16 mouse cellular contexts compared by ENCODE assay signal in genomic region chr4:97810348-97810939, GRCm38 (mm10). TPM values are rescaled to one million over a fixed set of nuclear protein-coding genes. Genes with fewer than 3 reads are reported as not detected.
DNase-seq lines count a peak whose midpoint lies in the region; ATAC-seq and TF ChIP-seq lines count a peak whose summit lies in the region.
"Had no signal": no experiment of that assay in that cellular context is flagged by ENCODE, and none has a peak within 500 bp of the region (broad histone marks: within the 10 kb centered on the region; RNA-seq: fewer than 3 reads in every experiment).

No protein-coding gene starts in this region.

- no peak overlapping the region for H3K4me3 ChIP-seq in liver, embryonic 13.5 days (replicated peaks)
- no peak overlapping the region for H3K4me3 ChIP-seq in liver, embryonic 12.5 days
- H3K4me3 ChIP-seq in brown adipose tissue, adult 24 weeks (ENCODE audit: insufficient read depth, low read depth, low read length) = no peak overlapping the region
- H3K4me3 ChIP-seq in liver, postnatal 0 days (ENCODE audit: low read depth, low read length) = no peak overlapping the region
- H3K4me3 ChIP-seq: embryonic facial prominence, embryonic 10.5 days; intestine, embryonic 15.5 days; limb, embryonic 15.5 days had no signal

- H3K4me2 ChIP-seq in liver, embryonic 13.5 days = no peak overlapping the region
- no peak overlapping the region for H3K4me2 ChIP-seq in liver, embryonic 12.5 days
- peak overlapping the region; percentile 38 for H3K4me2 ChIP-seq in liver, postnatal 0 days (ENCODE audit: low read depth, low read length)
- H3K4me2 ChIP-seq: intestine, embryonic 15.5 days; limb, embryonic 15.5 days had no signal

- no peaks in the 10 kb centered on the region for H3K36me3 ChIP-seq in liver, embryonic 13.5 days
- H3K36me3 ChIP-seq in liver, embryonic 12.5 days = no peaks in the 10 kb centered on the region
- H3K36me3 ChIP-seq in liver, postnatal 0 days (replicated peaks; ENCODE audit: insufficient read depth, low read length) = no peaks in the 10 kb centered on the region
- H3K36me3 ChIP-seq: embryonic facial prominence, embryonic 10.5 days; intestine, embryonic 15.5 days; limb, embryonic 15.5 days had no signal

- peak; percentile 86 for DNase-seq in heart, adult 11 months
- DNase-seq in heart, postnatal 25 days (ENCODE audit: low spot score) = no peak
- DNase-seq in liver, embryonic 13.5 days = no peak
- no peak for DNase-seq in liver, postnatal 0 days
- DNase-seq in right cerebral cortex, postnatal 25 days = no peak
- DNase-seq: cerebellum, postnatal 14 days; midbrain, embryonic 14.5 days; right cerebral cortex, postnatal 14 days had no signal

- peaks cover 9% of the 10 kb centered on the region; the same call in 1 of the 2 replicates for H3K4me1 ChIP-seq in liver, embryonic 13.5 days (replicated peaks)
- H3K4me1 ChIP-seq in liver, embryonic 12.5 days = 0 out of 2 replicates have a peak, but pooled peaks cover 7% of the 10 kb centered on the region
- H3K4me1 ChIP-seq in brown adipose tissue, adult 24 weeks (ENCODE audit: control insufficient read depth, insufficient read depth, insufficient read length, low read length) = peaks cover 23% of the 10 kb centered on the region
- H3K4me1 ChIP-seq in liver, postnatal 0 days (ENCODE audit: insufficient read depth) = peaks cover 39% of the 10 kb centered on the region
- H3K4me1 ChIP-seq: embryonic facial prominence, embryonic 10.5 days; intestine, embryonic 15.5 days had no signal

- TF ChIP-seq CTCF in liver, postnatal 0 days (IDR thresholded peaks at IDR 0.05; ENCODE audit: low read depth) = no peak

- no peaks in the 10 kb centered on the region for H3K27me3 ChIP-seq in liver, embryonic 13.5 days
- no peaks in the 10 kb centered on the region for H3K27me3 ChIP-seq in liver, embryonic 12.5 days (replicated peaks)
- H3K27me3 ChIP-seq in liver, postnatal 0 days (ENCODE audit: insufficient read depth, low read length) = no peaks in the 10 kb centered on the region
- H3K27me3 ChIP-seq: intestine, embryonic 15.5 days; limb, embryonic 15.5 days had no signal

- peak; percentile 98 for TF ChIP-seq EP300 in liver, postnatal 0 days (IDR thresholded peaks at IDR 0.05; ENCODE audit: low read depth)

- intact Hi-C loops in heart, postnatal 25 days (cut with DNase I) = no loop called here

- H3K9ac ChIP-seq in liver, embryonic 13.5 days = no peak overlapping the region
- H3K9ac ChIP-seq in liver, embryonic 12.5 days = no peak overlapping the region
- H3K9ac ChIP-seq in liver, postnatal 0 days (replicated peaks) = no peak overlapping the region
- H3K9ac ChIP-seq: intestine, embryonic 15.5 days; limb, embryonic 15.5 days had no signal

- WGBS in liver, embryonic 13.5 days (ENCODE audit: insufficient replicate concordance) = 58% methylated on average over 7 of the region's 7 CpGs
- 69% methylated on average over 7 of the region's 7 CpGs for WGBS in liver, embryonic 12.5 days (ENCODE audit: insufficient replicate concordance)
- 60% methylated on average over 7 of the region's 7 CpGs for WGBS in liver, postnatal 0 days (ENCODE audit: insufficient replicate concordance)

- ATAC-seq in liver, embryonic 13.5 days (ENCODE audit: low read depth) = peak; percentile 58
- no peak for ATAC-seq in liver, embryonic 12.5 days
- peak; percentile 15; the same call in 1 of the 2 replicates for ATAC-seq in liver, postnatal 0 days
- ATAC-seq: intestine, embryonic 15.5 days had no signal

- no peaks in the 10 kb centered on the region for H3K9me3 ChIP-seq in liver, embryonic 13.5 days (replicated peaks)
- no peaks in the 10 kb centered on the region for H3K9me3 ChIP-seq in liver, embryonic 12.5 days (replicated peaks)
- H3K9me3 ChIP-seq in liver, postnatal 0 days (ENCODE audit: low read length) = no peaks in the 10 kb centered on the region
- H3K9me3 ChIP-seq: embryonic facial prominence, embryonic 10.5 days; intestine, embryonic 15.5 days; limb, embryonic 15.5 days had no signal

- no peak overlapping the region for H3K27ac ChIP-seq in liver, embryonic 13.5 days
- no peak overlapping the region for H3K27ac ChIP-seq in liver, embryonic 12.5 days
- H3K27ac ChIP-seq in brown adipose tissue, adult 24 weeks (replicated peaks; ENCODE audit: low read depth, low read length) = peak overlapping the region; percentile 25; the same call in 1 of the 2 replicates
- peak overlapping the region; percentile 69; the same call in 1 of the 2 replicates for H3K27ac ChIP-seq in liver, postnatal 0 days (ENCODE audit: low read depth)
- H3K27ac ChIP-seq: embryonic facial prominence, embryonic 10.5 days; intestine, embryonic 15.5 days; limb, embryonic 15.5 days; macrophage had no signal

RNA-seq across cellular contexts. Expression of gene E130114P18Rik, which starts 32.6 kb away (rescaled TPM):
- total RNA-seq in heart, postnatal 25 days (2021) = not detected
- 0.09 TPM in 1 of 2 replicates, not detected in the other for polyA plus RNA-seq in liver, embryonic 13.5 days (2015; fragmentation: Nextera tagmentation; extraction: Ambion mirVana)
- polyA plus RNA-seq in liver, embryonic 12.5 days (2016; fragmentation: Nextera tagmentation; extraction: Ambion mirVana) = 0.23 TPM in 1 of 2 replicates, not detected in the other
- not detected in 2 replicates for polyA plus RNA-seq in brown adipose tissue, adult 24 weeks (2012; ENCODE audit: insufficient read depth, insufficient read length, missing spikeins)
- polyA plus RNA-seq in liver, postnatal 0 days (2015; fragmentation: Nextera tagmentation; extraction: Ambion mirVana) = not detected in 2 replicates
- total RNA-seq: adrenal gland, postnatal 36 days; ES-E14 had no signal
- polyA plus RNA-seq: macrophage had no signal

RNA-seq across cellular contexts. Expression of gene Nfia, which starts 37.9 kb away (rescaled TPM):
- total RNA-seq in heart, postnatal 25 days (2021) = 100 to 1,000 TPM; 134 to 149 TPM
- 3.0 and 3.8 TPM in 2 replicates for polyA plus RNA-seq in liver, embryonic 13.5 days (2015; fragmentation: Nextera tagmentation; extraction: Ambion mirVana)
- polyA plus RNA-seq in liver, embryonic 12.5 days (2016; fragmentation: Nextera tagmentation; extraction: Ambion mirVana) = 3.8 and 4.5 TPM in 2 replicates
- 43.3 and 74.8 TPM in 2 replicates for polyA plus RNA-seq in brown adipose tissue, adult 24 weeks (2012; ENCODE audit: insufficient read depth, insufficient read length, missing spikeins)
- 9.9 TPM in 2 replicates for polyA plus RNA-seq in liver, postnatal 0 days (2015; fragmentation: Nextera tagmentation; extraction: Ambion mirVana)

Comparison
In these comparisons a context has a peak if more than half of its experiments do, and no peak if none do; other contexts are left out.
1. H3K27ac ChIP-seq: peak in brown adipose tissue, adult 24 weeks (single experiment) and liver, postnatal 0 days (single experiment); none in liver, embryonic 13.5 days (single experiment) and liver, embryonic 12.5 days (single experiment).